Mouse (Mus musculus) midbrain, embryonic 13.5 days (tissue): ENCODE measurements at regions not wholly inside any gene's neighbourhood (a gene's known extent, or its start where the extent isn't known, plus 50 kb on each side); places are given as distances from the start of the nearest gene placed in this dataset.

Experiments used
- ATAC-seq: fragments of 200-750 bp; cut with Nextera tagmentation; 2 replicates; pipeline ENCODE4 v1.8.0; 2017; ENCODE audit warnings: mild to moderate bottlenecking, moderate TSS enrichment, moderate library complexity
- H3K27ac ChIP-seq: fragments of 300-500 bp; sonication (generic); 2 replicates; pipeline ENCODE4 v1.5.1; 2015; ENCODE audit warnings: inconsistent platforms, mild to moderate bottlenecking, moderate library complexity
- H3K27me3 ChIP-seq: fragments of 300-500 bp; sonication (generic); 2 replicates; pipeline ENCODE4 v1.6.1; 2015; ENCODE audit warnings: mild to moderate bottlenecking, inconsistent platforms
- H3K36me3 ChIP-seq: fragments of 300-500 bp; sonication (generic); 2 replicates; pipeline ENCODE4 v1.6.1; 2015; ENCODE audit warnings: mild to moderate bottlenecking, inconsistent platforms
- H3K4me1 ChIP-seq: fragments of 300-500 bp; sonication (generic); replicated peaks from 2 replicates; pipeline ENCODE4 v1.6.1; 2015; ENCODE audit warnings: inconsistent platforms
- H3K4me2 ChIP-seq: fragments of 300-500 bp; sonication (generic); replicated peaks from 2 replicates; pipeline ENCODE4 v1.6.1; 2015; ENCODE audit warnings: moderate library complexity, mild to moderate bottlenecking, inconsistent platforms
- H3K4me3 ChIP-seq: fragments of 300-500 bp; sonication (generic); replicated peaks from 2 replicates; pipeline ENCODE4 v1.5.1; 2015; ENCODE audit warnings: mild to moderate bottlenecking, inconsistent platforms
- H3K9ac ChIP-seq: fragments of 300-500 bp; sonication (generic); replicated peaks from 2 replicates; pipeline ENCODE4 v1.6.1; 2015; ENCODE audit warnings: mild to moderate bottlenecking, inconsistent platforms
- H3K9me3 ChIP-seq: fragments of 300-500 bp; sonication (generic); 2 replicates; pipeline ENCODE4 v1.6.1; 2016; ENCODE audit warnings: mild to moderate bottlenecking, inconsistent platforms
- WGBS: fragments of 180-500 bp; shearing (Covaris S2); methylation state at CpG from one replicate; pipeline ENCODE4 v1.1.7; 2015; 5-methylcytosine and 5-hydroxymethylcytosine counted together

DNA sequence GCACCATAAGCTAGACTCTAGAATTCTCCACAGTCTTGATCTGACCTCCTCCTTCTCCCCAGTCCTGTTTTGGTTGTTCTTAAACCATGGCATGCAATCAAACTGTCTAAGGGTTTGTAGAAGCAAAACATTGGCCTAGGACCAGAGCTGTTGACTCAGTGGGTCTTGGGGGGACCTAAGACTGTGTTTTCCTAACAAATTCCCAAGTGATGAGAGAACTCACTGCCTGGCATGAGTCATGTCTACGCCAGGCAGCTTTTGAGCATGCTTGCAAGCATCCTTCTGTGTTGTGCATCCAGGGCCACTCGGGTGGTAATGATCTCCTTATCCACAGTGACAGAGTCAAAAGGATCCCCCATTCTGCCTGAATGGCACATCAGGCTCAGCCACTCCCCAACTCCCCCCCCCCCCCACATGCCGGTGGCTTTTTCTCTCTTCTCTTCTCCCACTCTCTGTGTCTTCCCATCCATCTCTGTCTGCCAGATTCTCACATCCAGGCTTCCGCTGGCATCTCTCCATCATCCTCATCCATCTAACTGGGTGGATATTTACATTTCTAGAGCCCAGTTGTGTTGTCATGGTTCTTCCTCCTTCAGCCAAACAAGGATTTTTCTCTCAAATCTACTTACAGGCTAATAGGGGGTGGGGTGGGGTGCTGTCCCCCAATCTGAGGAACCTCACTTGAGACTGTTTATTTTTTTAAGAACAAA is 246.1 kb upstream of the Cadm1 start:
- Histone ChIP-seq H3K27ac (no peak overlapping the region), H3K27me3 (0 out of 2 replicates have a peak, but pooled peaks cover 2% of the 10 kb centered on the region)
- WGBS: 65% methylated on average over 4 of the region's 4 CpGs

DNA sequence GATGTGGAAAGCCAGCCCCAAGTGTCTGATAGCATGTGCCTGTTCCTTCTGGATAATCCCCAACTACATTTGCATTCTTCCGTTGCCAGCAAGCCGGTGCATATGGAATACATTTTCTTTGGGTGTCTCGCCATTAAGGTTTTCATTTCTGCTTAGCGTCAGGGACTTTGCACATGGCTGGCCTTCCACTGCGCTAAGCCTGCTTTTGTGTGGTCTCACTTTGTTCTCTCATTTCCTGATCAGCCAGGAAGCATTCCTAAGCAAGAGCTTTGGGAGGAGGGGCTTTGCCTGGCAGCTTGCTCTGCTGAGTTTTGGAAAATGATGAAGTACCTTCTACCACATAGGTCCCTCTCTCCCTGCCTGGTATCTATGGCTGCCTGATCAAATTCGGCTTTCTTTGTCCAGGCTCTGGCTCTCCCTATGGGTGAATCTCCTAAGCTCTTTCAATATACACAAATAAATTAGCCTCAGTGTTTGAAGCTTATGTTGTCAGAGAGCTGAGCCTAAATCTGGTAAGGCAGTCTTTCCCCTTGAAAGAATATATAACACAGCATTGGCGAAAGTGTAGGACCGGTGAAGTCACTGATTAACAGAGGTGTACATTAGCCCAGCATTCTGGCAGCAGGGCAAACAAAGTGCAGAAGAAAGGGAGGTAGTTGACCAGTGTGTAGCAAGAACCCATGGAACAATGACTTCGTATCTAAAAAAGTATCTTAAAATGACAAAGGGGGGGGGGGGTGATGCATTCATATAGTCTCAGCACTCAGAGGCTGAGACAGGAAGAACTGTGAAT is 242.8 kb upstream of the Cadm1 start:
- whole genome bisulfite sequencing: 42% methylated on average over 9 of the region's 9 CpGs
- 0 out of 2 replicates have a peak, but pooled peaks cover 2% of the 10 kb centered on the region for H3K27me3 ChIP-seq
- no peaks in the 10 kb centered on the region for H3K36me3 ChIP-seq
- H3K4me1 ChIP-seq: peaks cover 6% of the 10 kb centered on the region; the same call in 1 of the 2 replicates
- H3K4me3 ChIP-seq: no peak overlapping the region
- ATAC-seq: no peak
- H3K9ac ChIP-seq: no peak overlapping the region
- no peak overlapping the region for H3K27ac ChIP-seq
- no peak overlapping the region for H3K4me2 ChIP-seq
- H3K9me3 ChIP-seq: no peaks in the 10 kb centered on the region

More for the DNA sequence above, 246.1 kb upstream of the Cadm1 start:
- H3K4me1 ChIP-seq: peaks cover 24% of the 10 kb centered on the region
- no peak overlapping the region for H3K9ac ChIP-seq
- H3K9me3 ChIP-seq: no peaks in the 10 kb centered on the region
- no peak overlapping the region for H3K4me3 ChIP-seq
- no peaks in the 10 kb centered on the region for H3K36me3 ChIP-seq
- no peak overlapping the region for H3K4me2 ChIP-seq
- no peak for ATAC-seq

DNA sequence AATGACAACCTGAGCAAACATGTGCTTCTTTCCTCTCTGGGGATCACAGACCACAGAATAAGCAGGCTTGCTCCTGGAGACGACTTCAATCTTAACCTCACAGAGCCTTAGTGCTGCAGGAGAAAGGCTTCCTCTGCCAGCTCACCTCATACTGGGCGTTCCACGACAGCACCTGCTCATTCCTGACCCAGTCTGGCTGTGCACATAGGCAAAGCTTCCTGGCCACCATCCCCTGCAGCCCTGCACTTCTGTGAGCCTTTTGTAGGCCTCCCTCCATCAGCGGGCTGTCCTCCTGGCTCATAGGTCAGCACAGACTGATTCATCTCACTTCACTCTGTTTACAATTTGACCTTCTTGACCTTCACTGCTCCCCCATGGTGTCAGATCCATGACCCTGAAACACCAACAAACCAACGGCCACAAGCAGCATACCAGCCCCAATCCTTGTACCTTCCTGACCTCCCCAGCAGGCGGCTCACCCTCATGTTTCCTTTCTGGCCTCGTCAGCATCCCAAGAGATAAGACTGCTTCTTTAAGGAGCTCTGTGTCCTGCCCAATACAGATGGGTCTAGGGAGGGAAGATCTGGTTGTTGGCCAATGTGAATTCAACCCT is 241.3 kb upstream of the Cadm1 start:
- Histone ChIP-seq H3K9ac (no peak overlapping the region), H3K4me2 (no peak overlapping the region), H3K4me3 (no peak overlapping the region), H3K9me3 (no peaks in the 10 kb centered on the region), H3K4me1 (peaks cover 6% of the 10 kb centered on the region; the same call in 1 of the 2 replicates), H3K27ac (no peak overlapping the region), H3K36me3 (no peaks in the 10 kb centered on the region), H3K27me3 (0 out of 2 replicates have a peak, but pooled peaks cover 2% of the 10 kb centered on the region)
- no peak for ATAC-seq
- WGBS: 41% methylated on average over 7 of the region's 7 CpGs

DNA sequence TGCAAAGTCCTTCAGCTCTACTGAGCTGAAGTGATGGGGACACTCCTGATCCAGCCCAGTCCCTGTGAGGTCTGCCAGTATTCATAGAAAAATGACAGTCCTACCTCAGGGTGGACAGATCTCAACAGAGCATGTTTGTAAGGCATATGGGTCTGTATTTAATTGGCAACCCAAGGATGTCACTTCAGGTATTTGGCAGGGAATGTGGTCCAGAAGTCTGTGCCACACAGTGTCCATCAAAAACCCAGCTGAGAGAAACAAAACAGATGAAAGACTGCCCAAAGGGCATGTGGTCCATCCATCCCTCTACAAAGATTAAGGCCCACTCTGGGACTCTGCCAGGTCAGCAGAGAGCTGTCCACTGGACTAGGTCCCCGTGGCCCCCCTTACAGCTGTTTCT is 229.3 kb upstream of the Cadm1 start:
- Histone ChIP-seq H3K27ac (no peak overlapping the region), H3K27me3 (0 out of 2 replicates have a peak, but pooled peaks cover 5% of the 10 kb centered on the region), H3K4me1 (no peaks in the 10 kb centered on the region), H3K9me3 (no peaks in the 10 kb centered on the region), H3K4me3 (no peak overlapping the region), H3K36me3 (no peaks in the 10 kb centered on the region), H3K9ac (no peak overlapping the region), H3K4me2 (no peak overlapping the region)
- WGBS: 86% methylated on average over 1 of the region's 1 CpGs
- ATAC-seq: no peak

DNA sequence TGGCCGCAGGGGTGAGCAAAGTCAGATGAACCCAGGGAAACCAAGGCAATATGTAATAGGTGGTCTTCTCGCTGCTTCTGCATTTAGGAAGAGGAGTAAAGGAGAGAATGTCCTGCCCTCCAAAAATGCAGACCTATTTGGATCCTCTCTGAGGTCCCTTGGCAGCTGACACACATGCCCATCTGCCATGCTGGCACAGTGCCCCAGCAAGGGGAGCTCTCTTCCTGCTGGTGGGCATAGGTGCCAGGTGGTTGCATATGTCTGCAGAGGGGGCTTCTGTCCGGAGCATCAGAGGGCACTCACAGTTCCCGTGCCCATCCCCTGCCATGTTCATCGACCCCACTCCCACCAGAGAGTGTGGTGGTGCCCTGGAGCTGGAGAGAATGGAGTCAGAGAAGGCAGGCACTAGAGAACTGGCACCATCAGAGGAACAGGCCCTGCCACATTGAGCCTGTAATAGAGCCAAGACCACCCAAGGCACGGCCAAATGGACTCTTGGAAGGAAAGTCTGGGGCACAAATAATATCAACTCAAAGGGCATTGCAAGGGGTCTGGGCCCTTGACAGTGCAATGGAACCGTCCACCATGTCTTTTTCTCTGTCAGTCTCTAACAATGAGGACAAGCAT is 222.7 kb upstream of the Cadm1 start:
- no peak for ATAC-seq
- H3K4me2 ChIP-seq: no peak overlapping the region

DNA sequence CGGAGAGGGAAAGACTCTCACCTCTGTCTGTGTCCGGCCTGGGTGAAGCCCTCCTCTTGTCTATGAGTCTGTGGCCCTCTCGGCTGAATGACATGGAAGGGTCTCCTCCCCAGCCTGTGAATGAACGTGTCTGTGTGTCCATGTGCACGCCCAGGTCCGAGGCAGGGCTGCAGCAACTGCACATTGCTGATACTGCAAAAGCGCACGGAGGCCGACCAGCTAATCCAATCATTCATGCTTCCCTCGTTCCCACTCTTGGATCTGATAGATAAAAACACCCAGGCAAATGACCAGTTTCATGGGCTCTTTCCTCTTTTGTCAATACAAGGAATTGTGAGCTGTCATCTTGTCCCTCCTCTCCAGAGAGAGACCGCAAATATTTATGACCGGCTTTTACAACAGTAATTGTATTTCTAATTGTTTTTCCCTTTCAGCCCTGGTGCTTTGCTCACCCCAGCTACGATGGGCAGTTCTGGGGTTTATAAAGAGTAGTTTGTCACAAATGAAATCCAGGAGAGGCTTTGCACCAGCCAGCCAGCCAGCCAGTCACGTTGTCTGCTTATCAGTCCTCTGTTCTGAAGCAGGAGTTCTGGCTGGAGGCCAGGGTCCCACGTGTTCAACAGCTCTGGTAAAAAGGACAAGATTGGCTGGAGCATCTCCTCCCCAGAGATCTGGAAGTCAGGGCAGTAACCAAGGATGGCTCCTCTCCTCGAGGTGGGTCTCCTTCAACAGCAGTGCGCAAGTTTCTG is 222.0 kb upstream of the Cadm1 start:
- peak; percentile 48; the same call in 1 of the 2 replicates for ATAC-seq
- H3K27ac ChIP-seq: 0 out of 2 replicates have a peak overlapping the region, but pooled peaks have one; percentile 4

More for the DNA sequence above, 222.7 kb upstream of the Cadm1 start:
- WGBS: 81% methylated on average over 7 of the region's 7 CpGs
- H3K9ac ChIP-seq: no peak overlapping the region
- no peaks in the 10 kb centered on the region for H3K9me3 ChIP-seq
- no peak overlapping the region for H3K4me3 ChIP-seq
- H3K27ac ChIP-seq: 0 out of 2 replicates have a peak overlapping the region, but pooled peaks have one; percentile 4
- no peaks in the 10 kb centered on the region for H3K36me3 ChIP-seq
- no peaks in the 10 kb centered on the region for H3K27me3 ChIP-seq
- peaks cover 11% of the 10 kb centered on the region for H3K4me1 ChIP-seq

DNA sequence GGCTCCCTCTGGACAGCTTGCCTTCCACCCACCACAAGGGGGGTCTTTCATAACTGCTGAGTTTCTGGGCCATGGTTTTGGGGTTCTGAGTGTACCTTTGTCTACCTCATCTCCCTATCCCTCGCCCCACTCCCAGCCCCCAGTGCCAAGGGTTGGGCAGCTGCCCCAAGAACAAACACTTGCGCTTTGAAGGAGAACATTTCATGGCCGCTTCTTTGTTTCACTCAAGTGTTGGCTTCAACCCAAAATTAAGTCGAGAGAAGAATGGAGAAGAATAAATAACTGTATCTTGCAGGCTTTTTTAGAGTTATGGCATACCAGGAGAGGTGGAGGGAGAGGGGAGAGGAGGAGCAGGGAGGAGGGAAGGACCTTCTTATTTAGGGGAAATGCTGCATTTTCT is 216.5 kb upstream of the Cadm1 start:
- WGBS: 75% methylated on average over 4 of the region's 4 CpGs
- no peak overlapping the region for H3K27ac ChIP-seq

More for the DNA sequence above, 222.0 kb upstream of the Cadm1 start:
- H3K27me3 ChIP-seq: no peaks in the 10 kb centered on the region
- no peak overlapping the region for H3K9ac ChIP-seq
- H3K4me1 ChIP-seq: peaks cover 11% of the 10 kb centered on the region
- H3K4me3 ChIP-seq: no peak overlapping the region
- no peaks in the 10 kb centered on the region for H3K36me3 ChIP-seq
- no peaks in the 10 kb centered on the region for H3K9me3 ChIP-seq
- H3K4me2 ChIP-seq: no peak overlapping the region; the same call in 1 of the 2 replicates
- 31% methylated on average over 17 of the region's 17 CpGs for WGBS

DNA sequence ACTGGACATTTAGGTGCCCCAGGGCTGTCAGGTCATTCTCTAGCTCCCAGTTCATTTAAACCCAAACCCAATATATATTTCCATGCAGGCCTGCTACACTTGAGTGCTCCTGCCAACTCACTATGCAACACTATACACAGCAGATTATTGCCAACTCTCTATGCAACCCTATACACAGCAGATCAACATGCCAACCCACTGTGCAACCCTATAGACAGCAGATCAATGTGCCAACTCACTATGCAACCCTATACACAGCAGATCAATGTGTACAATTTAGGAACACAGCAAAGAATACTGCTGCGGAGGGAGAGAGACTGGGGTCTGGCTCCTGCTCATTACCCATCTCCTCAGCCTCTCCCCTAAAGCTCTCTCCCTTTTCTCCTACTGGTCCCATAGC is 215.7 kb upstream of the Cadm1 start:
- H3K9me3 ChIP-seq: no peaks in the 10 kb centered on the region
- H3K27ac ChIP-seq: no peak overlapping the region
- ATAC-seq: no peak
- no peaks in the 10 kb centered on the region for H3K4me1 ChIP-seq
- H3K27me3 ChIP-seq: no peaks in the 10 kb centered on the region
- H3K9ac ChIP-seq: no peak overlapping the region
- no peak overlapping the region for H3K4me3 ChIP-seq
- H3K4me2 ChIP-seq: no peak overlapping the region
- WGBS: 91% methylated on average over 1 of the region's 1 CpGs
- no peaks in the 10 kb centered on the region for H3K36me3 ChIP-seq

More for the DNA sequence above, 216.5 kb upstream of the Cadm1 start:
- H3K9ac ChIP-seq: no peak overlapping the region
- H3K36me3 ChIP-seq: no peaks in the 10 kb centered on the region
- no peaks in the 10 kb centered on the region for H3K9me3 ChIP-seq
- H3K4me1 ChIP-seq: no peaks in the 10 kb centered on the region
- no peak overlapping the region for H3K4me2 ChIP-seq
- H3K27me3 ChIP-seq: no peaks in the 10 kb centered on the region
- H3K4me3 ChIP-seq: no peak overlapping the region
- ATAC-seq: no peak

DNA sequence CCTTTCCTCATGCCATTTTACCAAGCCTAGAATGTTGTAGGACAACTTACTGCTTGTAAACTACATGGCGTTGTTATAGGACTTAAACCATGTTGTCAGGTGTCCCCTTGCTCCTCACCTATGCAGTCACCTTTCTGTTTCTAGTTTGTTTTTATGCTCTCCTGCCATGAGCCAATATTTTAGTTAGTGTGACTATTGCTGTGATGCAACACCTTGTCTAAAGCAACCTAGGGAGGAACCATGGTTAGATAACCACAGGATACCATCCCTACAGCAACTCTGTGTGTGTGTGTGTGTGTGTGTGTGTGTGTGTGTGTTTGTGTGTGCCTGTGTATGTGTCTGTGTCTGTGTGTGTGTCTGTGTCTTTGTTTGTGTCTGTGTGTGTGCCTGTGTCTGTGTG is 209.6 kb upstream of the Cadm1 start:
- WGBS: 97% methylated on average over 1 of the region's 1 CpGs
- H3K27me3 ChIP-seq: 0 out of 2 replicates have a peak, but pooled peaks cover 7% of the 10 kb centered on the region
- no peak for ATAC-seq

DNA sequence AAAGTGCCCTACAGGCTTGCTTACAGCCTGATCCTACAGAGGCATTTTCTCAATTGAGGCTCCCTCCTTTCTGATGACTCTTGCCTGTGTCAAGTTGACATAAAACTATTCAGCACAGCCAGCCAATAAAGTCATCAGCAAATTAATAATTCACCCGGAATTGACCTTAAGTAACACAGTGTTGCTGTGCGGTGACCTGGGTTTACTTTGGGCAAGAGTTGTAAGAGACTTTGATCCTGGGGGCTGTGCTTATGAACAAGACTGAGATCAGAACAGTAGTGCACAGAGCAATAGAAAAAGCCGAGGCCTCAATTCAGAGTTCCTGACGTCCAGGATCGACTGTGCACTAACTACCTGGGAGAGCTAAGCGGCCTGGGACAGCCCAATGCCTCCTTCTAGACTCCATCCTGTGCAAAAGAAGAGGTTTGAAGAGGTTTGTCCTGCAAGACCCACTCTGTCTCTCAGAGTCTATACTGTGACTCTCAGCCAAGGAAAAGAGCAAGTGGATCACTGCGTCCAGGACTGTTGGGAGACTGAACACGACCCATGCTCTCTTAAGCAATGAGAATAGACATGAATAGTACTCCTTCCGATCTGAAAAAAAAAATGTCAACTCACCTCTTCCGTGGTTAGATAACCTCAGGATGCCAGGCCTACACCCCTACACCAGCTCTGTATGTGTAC is 208.7 kb upstream of the Cadm1 start:
- Histone ChIP-seq H3K4me3 (no peak overlapping the region), H3K9me3 (no peaks in the 10 kb centered on the region), H3K27me3 (0 out of 2 replicates have a peak, but pooled peaks cover 7% of the 10 kb centered on the region), H3K27ac (no peak overlapping the region), H3K36me3 (no peaks in the 10 kb centered on the region), H3K4me2 (no peak overlapping the region), H3K9ac (no peak overlapping the region), H3K4me1 (no peaks in the 10 kb centered on the region)
- WGBS: 76% methylated on average over 10 of the region's 10 CpGs
- no peak for ATAC-seq

More for the DNA sequence above, 209.6 kb upstream of the Cadm1 start:
- Histone ChIP-seq H3K36me3 (no peaks in the 10 kb centered on the region), H3K9me3 (no peaks in the 10 kb centered on the region), H3K9ac (no peak overlapping the region), H3K4me1 (no peaks in the 10 kb centered on the region), H3K4me2 (no peak overlapping the region), H3K27ac (no peak overlapping the region), H3K4me3 (no peak overlapping the region)

DNA sequence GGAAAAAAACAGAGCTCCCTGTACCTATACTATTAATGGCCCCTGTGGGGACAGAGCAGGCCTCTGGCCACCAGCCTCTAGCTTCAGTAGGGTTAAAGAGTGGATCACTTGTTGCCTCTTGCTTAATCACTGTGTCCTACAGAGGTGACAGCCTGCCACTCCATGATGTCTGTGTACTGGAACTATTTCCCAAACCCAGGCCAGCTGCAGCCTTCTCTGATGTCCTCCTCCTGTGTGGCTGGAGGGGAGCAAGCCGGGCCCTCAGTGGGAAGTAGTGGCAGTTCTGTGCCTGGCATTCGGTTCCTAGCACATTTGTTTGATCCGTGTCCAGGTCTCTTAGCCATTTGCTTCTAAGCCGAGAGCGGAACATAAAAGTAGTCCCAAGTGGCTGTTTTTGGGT is 207.7 kb upstream of the Cadm1 start:
- ATAC-seq: no peak
- Histone ChIP-seq H3K9me3 (no peaks in the 10 kb centered on the region), H3K9ac (no peak overlapping the region), H3K4me1 (no peaks in the 10 kb centered on the region), H3K27ac (no peak overlapping the region), H3K4me2 (no peak overlapping the region), H3K4me3 (no peak overlapping the region), H3K36me3 (no peaks in the 10 kb centered on the region), H3K27me3 (0 out of 2 replicates have a peak, but pooled peaks cover 7% of the 10 kb centered on the region)
- 77% methylated on average over 5 of the region's 5 CpGs for WGBS
